Mouse (Mus musculus) lung, adult 2 months (tissue): Measurements from ENCODE around the gene Hoxa4. TPM values are rescaled to one million over a fixed set of nuclear protein-coding genes. Genes with fewer than 3 reads are reported as not detected.
A peak's percentile ranks its signal among the peaks of the same experiment; 100 is the strongest.

Source experiments
- DNase-seq: peaks from one replicate; pipeline ENCODE4 v3.0.0; 2022
- H3K4me1 ChIP-seq: fragments of 200-500 bp; 2 replicates; pipeline ENCODE4 v1.6.1; 2011; ENCODE audit warnings: low read length; ENCODE audit not compliant: control insufficient read depth, insufficient read depth
- H3K4me3 ChIP-seq: fragments of 200-500 bp; replicated peaks from 2 replicates; pipeline ENCODE3; 2011; ENCODE audit warnings: low read depth, mild to moderate bottlenecking, control low read depth, low read length; ENCODE audit errors: extremely low read depth
- CTCF ChIP-seq: fragments of 200-500 bp; IDR thresholded peaks from 2 replicates; pipeline ENCODE4 v1.5.1; 2011; ENCODE audit warnings: mild to moderate bottlenecking, low read length, control low read depth; ENCODE audit not compliant: insufficient read depth
- POLR2A ChIP-seq: fragments of 200-500 bp; IDR thresholded peaks from 2 replicates; pipeline ENCODE4 v1.6.1; 2011; ENCODE audit warnings: low read depth, mild to moderate bottlenecking, control low read depth, low read length, borderline replicate concordance; ENCODE audit errors: extremely low read depth
- whole genome bisulfite sequencing: fragments of 180-500 bp; shearing (Covaris S2); methylation state at CpG from one replicate; pipeline ENCODE4 v1.1.7; 2018; 5-methylcytosine and 5-hydroxymethylcytosine counted together
- polyA plus RNA-seq: library from polyadenylated mRNA; depleted of rRNA; stranded (reverse); fragments of >200 nt; gene quantifications from 2 replicates; pipeline ENCODE4 v1.2.3, GENCODE M21; 2012

Hoxa4 gene
- polyA plus RNA-seq, 1 experiment: 8.4 TPM

GRCm38 (mm10) chr6:52172501-52172900 lies 19.1 kb downstream of the Hoxa4 start:
- 11% methylated on average over 35 of the region's 35 CpGs for WGBS
- DNase-seq: peak; percentile 79
- peak; percentile 71; the same call in 1 of the 2 replicates for TF ChIP-seq POLR2A
- no peak for TF ChIP-seq CTCF
- H3K4me1 ChIP-seq: peaks cover 9% of the 10 kb centered on the region
- peak overlapping the region; percentile 65 for H3K4me3 ChIP-seq

GRCm38 (mm10) chr6:52171938-52172337 lies 19.6 kb downstream of the Hoxa4 start:
- TF ChIP-seq POLR2A: no peak
- H3K4me3 ChIP-seq: no peak overlapping the region
- DNase-seq: no peak
- peaks cover 9% of the 10 kb centered on the region for H3K4me1 ChIP-seq
- WGBS: 47% methylated on average over 7 of the region's 7 CpGs

- Histone ChIP-seq H3K4me1 (peaks cover 7% of the 10 kb centered on the region), H3K4me3 (no peak overlapping the region)
- WGBS: 27% methylated on average over 4 of the region's 4 CpGs
- TF ChIP-seq CTCF (no peak), POLR2A (no peak)
- DNase-seq: no peak
Observed at GRCm38 (mm10) chr6:52171331-52171730, 20.2 kb downstream of the Hoxa4 start.

GRCm38 (mm10) chr6:52170898-52171223 lies 20.7 kb downstream of the Hoxa4 start:
- 25% methylated on average over 5 of the region's 5 CpGs for WGBS
- no peak overlapping the region for H3K4me3 ChIP-seq
- H3K4me1 ChIP-seq: peaks cover 10% of the 10 kb centered on the region
- no peak for TF ChIP-seq CTCF
- no peak for DNase-seq

GRCm38 (mm10) chr6:52170166-52170897 lies 21.2 kb downstream of the Hoxa4 start:
- TF ChIP-seq CTCF (no peak), POLR2A (peak; percentile 79; the same call in 1 of the 2 replicates)
- Histone ChIP-seq H3K4me3 (peak overlapping the region; percentile 46), H3K4me1 (peaks cover 10% of the 10 kb centered on the region)
- 23% methylated on average over 40 of the region's 40 CpGs for WGBS
- DNase-seq: peak; percentile 51

- Histone ChIP-seq H3K4me1 (peaks cover 10% of the 10 kb centered on the region), H3K4me3 (peak overlapping the region; percentile 3)
- no peak for DNase-seq
- TF ChIP-seq POLR2A: no peak
- TF ChIP-seq CTCF: no peak
- 33% methylated on average over 16 of the region's 16 CpGs for WGBS
Observed at GRCm38 (mm10) chr6:52169499-52170165, 21.9 kb downstream of the Hoxa4 start.

GRCm38 (mm10) chr6:52168191-52169055 lies 23.1 kb downstream of the Hoxa4 start:
- Histone ChIP-seq H3K4me3 (peak overlapping the region; percentile 29), H3K4me1 (peaks cover 10% of the 10 kb centered on the region)
- peak; percentile 33 for DNase-seq
- WGBS: 24% methylated on average over 42 of the region's 42 CpGs
- TF ChIP-seq CTCF (no peak), POLR2A (no peak)

GRCm38 (mm10) chr6:52167736-52168161 lies 23.8 kb downstream of the Hoxa4 start:
- WGBS: 44% methylated on average over 14 of the region's 14 CpGs
- Histone ChIP-seq H3K4me3 (peak overlapping the region; percentile 7), H3K4me1 (peaks cover 10% of the 10 kb centered on the region)
- TF ChIP-seq POLR2A (no peak), CTCF (no peak)
- DNase-seq: peak; percentile 12

- peaks cover 8% of the 10 kb centered on the region for H3K4me1 ChIP-seq
- H3K4me3 ChIP-seq: no peak overlapping the region
- 54% methylated on average over 1 of the region's 1 CpGs for whole genome bisulfite sequencing
- no peak for DNase-seq
- TF ChIP-seq POLR2A (no peak), CTCF (no peak)
Observed at GRCm38 (mm10) chr6:52167176-52167575, 24.4 kb downstream of the Hoxa4 start.

GRCm38 (mm10) chr6:52166431-52167077 lies 25.0 kb downstream of the Hoxa4 start:
- no peak for TF ChIP-seq POLR2A
- WGBS: 24% methylated on average over 4 of the region's 4 CpGs
- Histone ChIP-seq H3K4me1 (peaks cover 7% of the 10 kb centered on the region), H3K4me3 (no peak overlapping the region)
- DNase-seq: peak; percentile 20
